Mouse (Mus musculus) megakaryocyte, embryonic 14.5 days (primary cell): Measurements from ENCODE around the gene Cebpa. TPM values are rescaled to one million over a fixed set of nuclear protein-coding genes. Genes with fewer than 3 reads are reported as not detected.

Experiments
- H3K27me3 ChIP-seq: replicated peaks from 2 replicates; pipeline ENCODE3; 2012; ENCODE audit warnings: inconsistent platforms
- H3K36me3 ChIP-seq: replicated peaks from 2 replicates; pipeline ENCODE3; 2012; ENCODE audit warnings: low read length, inconsistent platforms, mixed read lengths
- H3K4me1 ChIP-seq: 2 replicates; pipeline ENCODE4 v1.6.1; 2012; ENCODE audit warnings: inconsistent platforms
- H3K4me3 ChIP-seq: replicated peaks from 2 replicates; pipeline ENCODE3; 2012; ENCODE audit warnings: moderate library complexity, mild to moderate bottlenecking, inconsistent platforms
- H3K9me3 ChIP-seq: 2 replicates; pipeline ENCODE4 v1.6.1; 2012; ENCODE audit warnings: inconsistent platforms
- FLI1 ChIP-seq: IDR thresholded peaks from 2 replicates; pipeline ENCODE4 v1.6.1; 2012; ENCODE audit warnings: low read length, inconsistent platforms, mixed read lengths
- GATA1 ChIP-seq: IDR thresholded peaks from 3 replicates; pipeline ENCODE4 v1.6.1; 2012; ENCODE audit warnings: mixed read lengths, low read length, inconsistent platforms, borderline replicate concordance
- polyA plus RNA-seq: library from polyadenylated mRNA; stranded (reverse); fragments of >175 nt; gene quantifications from 2 replicates; pipeline ENCODE4 v1.2.3, GENCODE M21; 2012; ENCODE audit warnings: low replicate concordance; ENCODE audit not compliant: insufficient read depth

Cebpa gene
- polyA plus RNA-seq, 1 experiment = 43.6 TPM

GRCm38 (mm10) chr7:35164131-35164530 is 45.0 kb downstream of the Cebpa start:
- Histone ChIP-seq H3K9me3 (peaks cover 21% of the 10 kb centered on the region), H3K4me3 (no peak overlapping the region), H3K27me3 (peaks cover 81% of the 10 kb centered on the region), H3K4me1 (peaks cover 9% of the 10 kb centered on the region), H3K36me3 (no peaks in the 10 kb centered on the region)
- TF ChIP-seq FLI1 = no peak
- TF ChIP-seq GATA1 = no peak

- Histone ChIP-seq H3K9me3 (peaks cover 7% of the 10 kb centered on the region; the same call in 1 of the 2 replicates), H3K4me3 (no peak overlapping the region), H3K36me3 (no peaks in the 10 kb centered on the region), H3K27me3 (peaks cover 93% of the 10 kb centered on the region), H3K4me1 (peaks cover 19% of the 10 kb centered on the region)
- no peak for TF ChIP-seq GATA1
These were observed 47.9 kb downstream of the Cebpa start for GRCm38 (mm10) chr7:35166988-35167387.

GRCm38 (mm10) chr7:35167925-35168324 is 48.8 kb downstream of the Cebpa start:
- no peak for TF ChIP-seq FLI1
- no peak for TF ChIP-seq GATA1
- H3K4me3 ChIP-seq = no peak overlapping the region
- H3K9me3 ChIP-seq = peaks cover 3% of the 10 kb centered on the region; the same call in 1 of the 2 replicates

GRCm38 (mm10) chr7:35169341-35169740 is 50.2 kb downstream of the Cebpa start:
- no peak overlapping the region for H3K4me3 ChIP-seq
- H3K4me1 ChIP-seq = peaks cover 16% of the 10 kb centered on the region
- peaks cover 92% of the 10 kb centered on the region for H3K27me3 ChIP-seq
- TF ChIP-seq FLI1 (no peak), GATA1 (no peak)
- no peaks in the 10 kb centered on the region for H3K9me3 ChIP-seq
- no peaks in the 10 kb centered on the region for H3K36me3 ChIP-seq

More at GRCm38 (mm10) chr7:35167925-35168324, 48.8 kb downstream of the Cebpa start:
- H3K4me1 ChIP-seq = peaks cover 23% of the 10 kb centered on the region
- H3K27me3 ChIP-seq = peaks cover 92% of the 10 kb centered on the region
- no peaks in the 10 kb centered on the region for H3K36me3 ChIP-seq

Other genes with a start within 250 kb of the Cebpa start
- gene Pepd, start 206.9 kb upstream of the Cebpa start, polyA plus RNA-seq = 4.0 and 8.1 TPM in 2 replicates
- 1.7 and 12.8 TPM in 2 replicates for gene Cebpg, start 62.7 kb upstream of the Cebpa start, polyA plus RNA-seq
- gene Slc7a10, start 67.1 kb downstream of the Cebpa start, polyA plus RNA-seq = not detected in 2 replicates
- not detected in 2 replicates for gene Lrp3, start 96.2 kb downstream of the Cebpa start, polyA plus RNA-seq
- 4.0 and 8.6 TPM in 2 replicates for gene Gpatch1, start 199.1 kb downstream of the Cebpa start, polyA plus RNA-seq
- gene Rhpn2, start 214.9 kb downstream of the Cebpa start, polyA plus RNA-seq = not detected in 2 replicates